Mouse (Mus musculus): ENCODE measurements around the gene Peg12.

Peg12 gene

DNA sequence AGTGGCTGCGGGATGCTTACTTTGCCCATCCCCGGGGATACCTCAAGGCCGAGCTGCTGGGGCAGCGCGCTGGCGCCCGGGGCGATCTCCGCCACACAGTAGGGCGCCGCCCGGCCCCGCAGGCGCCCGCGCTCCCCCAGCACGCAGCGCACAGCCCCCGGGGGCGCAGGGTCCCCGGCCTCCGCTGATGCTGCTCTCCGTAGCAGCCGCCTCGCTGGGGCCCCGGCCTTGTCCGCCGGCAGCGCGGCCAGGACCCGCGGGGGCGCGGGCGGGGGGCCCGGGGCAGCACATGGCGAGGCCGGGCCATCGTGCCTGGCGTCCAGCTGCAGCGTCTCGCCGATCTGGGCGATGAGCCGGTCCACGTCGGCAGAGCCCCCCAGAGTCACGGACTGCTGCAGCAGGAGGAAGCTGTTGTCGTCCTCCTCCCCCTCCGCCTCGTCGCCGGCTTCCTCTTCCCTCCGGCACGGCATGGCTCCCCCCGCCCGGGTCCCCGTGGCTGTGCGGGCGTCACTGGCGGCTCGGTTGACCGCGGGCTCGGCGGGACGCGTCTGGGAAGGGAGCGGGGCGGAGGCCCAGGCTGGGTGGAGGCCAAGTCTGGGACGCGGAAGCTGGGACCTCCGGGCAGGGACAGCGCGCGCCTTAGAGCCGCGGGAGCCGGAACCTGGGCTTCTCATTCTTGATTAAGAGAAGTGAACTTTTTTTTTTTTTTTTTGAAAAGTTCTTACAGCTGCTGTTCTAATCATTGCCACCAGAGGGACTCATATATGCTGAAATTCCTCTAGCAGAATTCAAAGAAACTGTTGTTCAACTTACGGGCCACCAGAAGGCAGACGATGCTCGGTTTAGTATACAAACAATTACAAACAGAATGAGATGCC lies at the start of gene Peg12:
Gene Peg12 (minus strand): TSS at position 633 of the 878 bp plus-strand sequence.
- peak; percentile 54 for DNase-seq (ENCODE audit: low read depth, low spot score)

GRCm38 (mm10) chr7:62486139-62486538 lies 21.8 kb upstream of the Peg12 start:
- DNase-seq (ENCODE audit: low read depth, low spot score), result no peak

DNA sequence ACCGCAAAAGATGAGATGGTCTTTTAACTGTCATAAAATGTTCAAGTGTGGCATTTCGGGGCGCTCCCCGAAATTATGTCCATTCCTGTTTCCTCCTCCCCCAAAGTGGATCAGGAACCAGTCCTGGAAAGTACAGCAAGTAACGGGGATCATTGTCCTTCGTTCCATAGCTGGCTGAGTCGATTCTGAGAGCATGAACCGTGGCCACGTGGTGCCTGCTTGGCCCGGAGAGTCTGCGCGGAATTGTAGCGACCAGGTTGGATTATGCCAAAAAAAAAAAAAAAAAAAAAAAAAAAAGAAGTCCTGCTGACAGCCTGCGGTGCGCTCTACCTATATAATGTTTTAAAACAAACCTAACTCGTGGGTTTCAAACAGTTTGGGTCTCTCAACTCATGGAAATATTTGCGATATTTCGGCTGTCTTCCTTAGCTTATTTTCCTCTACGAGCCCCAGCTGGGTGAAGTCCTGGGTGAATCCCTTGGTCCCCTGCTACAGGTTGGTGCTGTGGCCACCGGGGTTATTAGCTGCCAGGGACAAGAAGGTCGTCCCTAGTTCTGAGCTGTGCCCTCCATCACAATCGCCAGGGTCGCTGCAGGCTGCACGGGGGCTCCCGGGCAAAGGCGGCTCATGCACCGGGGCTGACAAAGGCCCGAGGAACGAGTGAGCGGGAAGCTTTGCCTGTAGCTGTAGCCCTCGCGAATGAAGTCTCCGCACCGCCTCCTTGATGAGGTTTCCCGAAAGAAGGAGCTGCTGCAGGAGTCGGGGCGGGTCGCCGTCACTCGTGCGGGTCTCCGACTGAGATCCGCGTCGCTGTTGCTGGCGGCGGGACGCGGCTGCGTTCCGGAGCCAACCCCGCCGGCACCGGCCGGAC lies 1.1 kb downstream of the Peg12 start:
- DNase-seq (ENCODE audit: low read depth, low spot score), result peak; percentile 3

DNA sequence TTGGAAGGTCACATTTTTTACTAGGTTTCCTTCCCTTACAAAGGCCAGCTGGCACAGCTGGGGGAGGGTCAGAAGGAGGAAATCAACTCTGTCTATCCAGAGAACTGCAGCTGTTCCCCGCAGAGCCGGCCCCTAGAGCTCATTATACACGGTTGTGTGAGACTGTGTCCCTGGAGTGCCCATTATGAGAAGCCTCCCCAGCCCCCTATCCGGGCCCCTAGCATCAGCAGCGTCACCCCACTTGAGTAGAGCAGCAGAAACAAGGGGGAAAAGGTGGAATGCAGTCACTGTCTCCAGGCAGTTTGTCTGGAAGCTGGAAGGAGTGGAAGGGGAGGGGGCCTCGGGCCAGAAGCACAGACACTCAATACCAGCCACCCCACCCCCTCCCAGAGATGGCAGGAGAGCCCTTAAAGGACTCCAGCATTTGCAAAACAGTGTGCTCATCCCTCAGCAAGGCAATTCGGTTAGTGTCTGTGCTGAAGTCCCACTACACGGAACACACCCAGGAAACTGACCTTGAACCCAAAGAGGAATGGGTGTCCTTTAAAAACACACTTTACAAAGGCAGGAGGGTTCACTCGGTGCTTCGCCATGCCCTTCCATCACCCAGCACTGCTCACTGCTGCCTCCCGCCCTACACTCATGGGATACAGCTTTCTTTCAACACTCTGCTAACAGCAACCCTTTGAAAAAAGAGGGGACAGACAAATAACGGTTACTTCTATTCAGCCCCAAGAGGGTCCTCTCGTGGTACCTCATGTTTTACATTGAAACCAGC lies 1.9 kb downstream of the Peg12 start:
- no peak for DNase-seq (ENCODE audit: low read depth, low spot score)

DNA sequence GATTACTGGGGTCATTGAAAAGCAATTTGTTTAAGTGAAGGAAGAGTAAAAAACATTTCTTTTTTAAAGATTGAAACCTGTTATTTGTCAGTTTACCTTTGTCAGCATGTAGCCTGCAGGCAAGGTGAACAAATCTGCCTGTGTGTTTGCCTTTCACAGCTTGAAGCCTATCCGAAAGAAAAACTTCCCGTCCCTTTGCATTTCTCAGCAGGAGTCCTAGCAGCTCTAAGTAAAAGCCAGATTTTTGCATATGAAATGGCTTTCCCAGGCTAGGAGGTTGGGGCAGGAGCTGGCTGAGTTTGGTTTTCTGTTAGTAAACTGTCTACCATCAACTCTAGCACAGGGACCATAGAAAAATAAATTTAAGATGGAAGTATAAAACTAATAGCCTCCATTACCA lies 12.0 kb downstream of the Peg12 start:
- no peak for DNase-seq (ENCODE audit: low read depth, low spot score)

DNA sequence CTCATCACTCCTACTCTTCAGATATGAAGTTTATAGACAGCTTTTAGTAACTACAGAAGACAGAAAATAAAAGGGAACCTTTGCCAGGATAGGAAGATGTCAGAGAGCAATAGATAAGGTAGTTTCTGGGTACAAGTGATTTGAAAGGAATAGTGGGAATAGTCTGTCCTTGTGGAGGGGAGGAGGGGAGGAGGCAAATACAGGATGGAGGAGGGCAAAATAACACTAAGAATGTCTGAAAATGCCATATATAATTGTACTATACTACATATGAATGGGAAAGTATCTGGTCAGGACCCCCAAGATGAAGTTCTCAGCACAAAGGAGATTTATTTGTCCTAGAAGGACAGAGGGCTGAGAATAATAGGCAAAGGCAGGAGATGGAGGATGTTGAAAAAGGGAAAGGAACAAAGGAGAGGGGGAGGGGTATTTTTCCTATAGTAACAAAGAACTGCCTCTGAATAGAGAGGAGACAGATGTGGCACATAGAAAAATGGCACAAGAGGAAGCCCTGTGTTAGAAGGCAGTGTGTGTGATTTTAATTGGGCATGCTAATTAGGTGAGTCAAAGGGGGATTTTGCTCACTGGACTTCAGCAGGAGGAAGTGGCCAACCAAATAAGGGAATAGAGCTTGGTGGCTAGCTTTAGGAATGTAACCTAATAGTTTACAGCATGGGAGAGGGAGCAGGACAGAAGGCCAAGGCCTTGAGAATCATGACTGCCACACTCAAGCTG lies 18.7 kb downstream of the Peg12 start:
- DNase-seq (ENCODE audit: low read depth, low spot score), result no peak

DNA sequence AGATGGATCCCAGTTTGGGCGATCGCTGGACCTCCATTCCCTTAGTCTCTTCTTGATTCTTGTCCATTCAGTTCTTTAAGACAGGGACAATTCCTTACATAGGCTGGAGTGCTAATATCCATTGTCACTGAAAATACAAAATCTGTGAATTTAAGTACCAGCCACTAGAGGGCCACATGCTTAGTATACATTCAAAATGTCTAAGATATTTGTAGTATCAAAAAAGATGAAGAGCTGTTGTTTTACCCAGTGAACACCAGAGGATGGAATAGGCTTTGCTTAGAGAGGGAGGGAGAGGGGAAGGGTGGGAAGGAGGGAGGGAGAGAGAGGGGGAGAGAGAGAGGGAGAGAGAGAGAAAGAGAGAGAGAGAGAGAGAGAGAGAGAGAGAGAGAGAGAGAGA lies 27.9 kb downstream of the Peg12 start:
- DNase-seq (ENCODE audit: low read depth, low spot score), result no peak

GRCm38 (mm10) chr7:62433243-62433642 lies 31.1 kb downstream of the Peg12 start:
- DNase-seq (ENCODE audit: low read depth, low spot score), result peak; percentile 12

DNA sequence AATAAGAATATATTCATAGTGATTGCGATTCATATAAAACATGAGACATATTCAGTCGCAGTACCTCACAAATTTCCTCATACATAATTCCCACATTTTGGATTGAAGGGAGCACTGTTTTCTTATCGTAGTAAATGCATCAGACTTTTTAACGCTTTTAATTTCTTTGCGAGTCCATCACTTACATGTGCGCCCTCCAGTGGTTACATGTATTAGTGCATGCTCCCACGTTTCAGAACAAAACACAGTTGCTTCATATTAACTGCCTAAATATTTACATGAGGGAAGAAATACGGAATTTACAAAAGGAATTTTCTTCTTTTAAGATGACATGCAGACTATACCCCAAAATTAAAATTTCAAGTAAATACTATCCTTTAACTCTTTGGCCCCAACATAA lies 36.0 kb downstream of the Peg12 start:
- peak; percentile 18 for DNase-seq (ENCODE audit: low read depth, low spot score)

DNA sequence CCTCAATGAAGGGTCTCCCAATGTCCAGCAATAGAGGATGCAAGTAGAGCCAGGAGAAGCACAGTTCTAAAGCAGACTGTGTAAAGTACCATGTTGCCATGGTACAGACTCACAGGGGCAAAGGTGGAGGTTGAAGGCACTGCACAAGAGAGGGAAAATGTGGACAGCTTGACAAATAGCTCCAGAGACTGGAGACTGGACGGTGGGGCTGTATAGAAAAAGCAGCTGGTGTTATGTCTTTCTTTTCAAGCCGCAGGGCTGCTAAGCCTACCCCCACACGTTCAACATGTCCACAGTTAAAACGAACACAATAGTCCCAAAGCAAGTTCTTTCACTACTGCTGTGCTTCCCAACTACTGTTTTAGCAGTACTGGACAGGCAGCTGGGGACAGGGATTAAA lies 41.1 kb downstream of the Peg12 start:
- DNase-seq (ENCODE audit: low read depth, low spot score), result no peak

DNA sequence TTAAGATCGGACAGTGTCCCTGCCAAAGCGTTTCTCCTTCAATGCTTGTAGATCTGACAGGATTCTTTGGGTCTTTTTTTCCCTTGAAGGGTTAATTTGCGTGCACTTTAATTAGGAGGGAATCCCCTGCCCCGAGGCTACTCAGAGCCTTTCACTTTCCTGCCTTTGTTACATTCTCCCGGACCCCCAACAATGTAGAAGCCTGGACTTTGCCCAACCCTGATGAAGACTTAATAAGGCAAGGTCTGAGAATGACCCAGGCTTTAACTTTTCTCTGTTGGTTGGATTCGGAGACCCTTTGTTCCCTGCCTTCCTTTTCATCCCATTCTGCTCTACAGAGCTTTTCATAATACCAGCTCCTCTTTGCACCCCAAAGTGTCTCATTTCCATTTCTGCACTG lies 43.7 kb downstream of the Peg12 start:
- DNase-seq (ENCODE audit: low read depth, low spot score), result no peak

- DNase-seq (ENCODE audit: low read depth, low spot score), result peak; percentile 86
Observed at GRCm38 (mm10) chr7:62419493-62420360, 44.6 kb downstream of the Peg12 start, which contains the start of gene Mkrn3. Gene Mkrn3 (minus strand): TSS chr7:62420139.

- peak; percentile 12 for DNase-seq (ENCODE audit: low read depth, low spot score)
Observed at GRCm38 (mm10) chr7:62419105-62419492, 45.2 kb downstream of the Peg12 start.

DNA sequence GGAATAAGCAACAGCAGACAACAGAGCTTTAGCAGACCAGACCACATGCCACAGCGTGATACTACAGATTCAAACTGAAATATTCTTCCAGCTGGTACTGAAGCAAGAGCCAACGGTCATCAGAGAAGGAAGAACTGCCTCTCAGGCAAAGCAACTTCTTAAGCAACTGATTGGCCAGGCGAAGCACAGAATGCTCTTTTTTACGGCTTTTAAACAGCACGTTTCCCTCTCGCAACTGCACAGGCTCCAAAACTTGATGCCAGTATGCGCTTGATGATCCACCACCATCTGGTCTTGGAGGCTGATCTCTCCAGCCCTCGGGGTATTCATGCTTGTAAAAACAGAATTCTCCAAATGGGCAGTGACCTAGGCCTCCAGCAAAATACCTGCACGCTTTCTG lies 46.0 kb downstream of the Peg12 start:
- peak; percentile 31 for DNase-seq (ENCODE audit: low read depth, low spot score)

DNA sequence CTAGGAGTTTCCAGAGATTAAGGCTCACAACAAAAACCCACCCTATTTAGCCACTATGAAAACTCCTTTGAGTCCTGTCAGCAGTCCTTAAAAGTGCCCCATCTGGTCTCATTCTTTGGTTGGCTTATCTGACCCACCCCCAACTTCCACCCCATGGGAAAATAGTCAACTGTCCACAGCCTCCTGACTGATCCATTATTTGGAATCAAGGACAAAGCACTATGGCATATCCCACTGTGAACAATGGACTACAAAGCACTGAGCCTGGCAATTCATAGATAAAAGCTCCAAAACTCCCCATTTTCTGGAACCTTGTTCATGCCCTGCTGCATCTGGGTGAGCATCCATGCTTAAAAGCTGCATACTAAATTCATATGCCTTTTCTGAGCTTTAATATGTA lies 48.1 kb downstream of the Peg12 start:
- DNase-seq (ENCODE audit: low read depth, low spot score), result no peak

DNA sequence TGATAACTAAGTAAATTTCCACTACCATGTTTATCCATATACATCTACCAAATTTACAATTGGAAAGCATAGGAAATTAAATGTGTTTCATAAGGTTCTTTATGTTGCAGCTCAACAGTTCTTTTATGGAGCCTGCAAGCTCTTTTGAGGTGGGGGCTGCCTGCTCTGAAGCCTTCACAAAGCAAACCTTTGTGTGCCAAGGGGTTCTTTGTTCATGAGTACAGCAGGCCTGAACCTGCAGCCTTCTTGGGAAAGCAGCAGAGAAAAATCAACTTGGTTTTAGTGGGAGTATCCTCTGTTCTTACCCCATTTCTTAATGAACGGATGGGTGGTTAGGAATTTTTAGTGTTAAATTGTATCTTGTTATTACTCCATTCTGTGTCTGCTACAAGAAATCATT lies 49.1 kb downstream of the Peg12 start:
- no peak for DNase-seq (ENCODE audit: low read depth, low spot score)

Measured in brain, adult 2 months (tissue).